Mouse (Mus musculus) olfactory bulb, adult 2 months (tissue): ENCODE data around the gene Trip13.

Experiments used
- CTCF ChIP-seq: fragments of 200-500 bp; IDR thresholded peaks from 2 replicates; pipeline ENCODE4 v1.5.1; 2012; ENCODE audit warnings: low read depth, mild to moderate bottlenecking, low read length, moderate library complexity; ENCODE audit not compliant: insufficient read depth
- POLR2A ChIP-seq: fragments of 200-500 bp; IDR thresholded peaks from 2 replicates; pipeline ENCODE4 v1.6.1; 2012; ENCODE audit warnings: mild to moderate bottlenecking, low read depth, low read length, moderate library complexity; ENCODE audit not compliant: insufficient read depth

DNA sequence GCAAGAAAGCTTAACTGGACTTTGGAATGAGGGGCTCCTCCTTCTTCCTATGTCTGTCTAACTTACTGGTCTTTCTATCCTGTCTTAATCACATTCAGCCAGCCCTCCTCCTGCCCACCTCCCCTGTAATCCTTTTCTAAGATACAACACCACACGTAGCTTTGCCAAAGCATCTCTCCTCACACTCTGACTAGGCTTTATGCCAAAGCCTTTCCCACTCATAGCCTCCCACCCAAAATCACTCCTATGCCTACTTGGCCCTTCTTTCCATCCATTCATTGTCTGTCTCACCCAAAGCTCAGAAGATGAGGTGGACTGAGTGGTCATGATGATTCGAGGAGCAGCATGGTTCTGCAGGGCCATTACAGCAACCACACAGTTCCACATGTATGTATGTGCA is 65.4 kb downstream of the Trip13 start:
- TF ChIP-seq POLR2A (no peak), CTCF (no peak)
